Mouse (Mus musculus) left cerebral cortex, postnatal 36 days (tissue): Measurements from ENCODE around the gene Ephb2. TPM values are rescaled to one million over a fixed set of nuclear protein-coding genes. Genes with fewer than 3 reads are reported as not detected.

ENCODE experiments used
- DNase-seq, 2 experiments: peaks; one replicate each; pipeline ENCODE4 v3.0.0; 2021 to 2022; ENCODE audit warnings: low spot score in 2 of 2, mixed read lengths in 1 of 2
- intact Hi-C: fragments of 180-260 bp; cut with DNase I; formaldehyde crosslinking; loops from one replicate; pipeline ENCODE4 v1.15.1; 2025
- microRNA-seq: library from miRNA; unstranded; fragments of <30 nt; microRNA quantifications from one replicate; pipeline ENCODE4 v1.2.0, GENCODE M21; 2022
- total RNA-seq, 2 experiments: library from RNA; stranded (reverse); gene quantifications; 2 replicates each; pipeline ENCODE4 v1.2.3; 2021

The Ephb2 gene
- total RNA-seq, 2 experiments from 2014 or later, result 16.9 to 18.0 TPM

- no peak for DNase-seq
- intact Hi-C loops, result no loop called here
Observed at GRCm38 (mm10) chr4:136598268-136598876, 237.4 kb downstream of the Ephb2 start.

Small RNA genes lying within 50 kb of the gene (microRNA-seq; reads per million reads assigned to microRNA genes)
- gene Gm22180, result not detected

Other genes starting within 250 kb of the Ephb2 start
- 10 to 100 TPM; 95.6 to 96.1 TPM for gene Kdm1a, start 233.3 kb downstream of the Ephb2 start, total RNA-seq
- gene Tex46, start 225.6 kb downstream of the Ephb2 start, total RNA-seq, result not detected
- under 1 TPM in 1 of 2 experiments, not detected in 1; 0.15 TPM for gene Lactbl1, start 213.4 kb downstream of the Ephb2 start, total RNA-seq
- 10 to 100 TPM; 55.7 to 58.1 TPM for gene C1qb, start 50.2 kb upstream of the Ephb2 start, total RNA-seq
- 10 to 100 TPM; 40.6 to 47.2 TPM for gene C1qc, start 57.1 kb upstream of the Ephb2 start, total RNA-seq
- 10 to 100 TPM; 49.6 to 50.7 TPM for gene C1qa, start 62.8 kb upstream of the Ephb2 start, total RNA-seq
- 1 to 10 TPM; 4.7 to 5.5 TPM for gene Epha8, start 120.8 kb upstream of the Ephb2 start, total RNA-seq
- gene Zbtb40, start 212.8 kb upstream of the Ephb2 start, total RNA-seq, result 10 to 100 TPM in 1 of 2 experiments, 1 to 10 TPM in 1; 7.9 to 18.6 TPM